Mouse (Mus musculus) midbrain, embryonic 11.5 days (tissue): Measurements from ENCODE around the gene Gm3317. TPM values are rescaled to one million over a fixed set of nuclear protein-coding genes. Genes with fewer than 3 reads are reported as not detected.
"Not testable (repeated sequence)": the region's sequence is repeated elsewhere in the genome, so short reads cannot be mapped to it uniquely, and the experiment has no call there.

Experiments used
- ATAC-seq: fragments of 200-750 bp; cut with Nextera tagmentation; 2 replicates; pipeline ENCODE4 v1.8.0; 2017; ENCODE audit warnings: moderate TSS enrichment, moderate library complexity; ENCODE audit not compliant: low FRiP score
- DNase-seq: peaks from one replicate; pipeline ENCODE4 v3.0.0; 2015; ENCODE audit warnings: low spot score; ENCODE audit errors: missing footprints
- H3K27ac ChIP-seq: fragments of 300-500 bp; sonication (generic); 2 replicates; pipeline ENCODE4 v1.5.1; 2014; ENCODE audit warnings: low read depth, low read length
- H3K27me3 ChIP-seq: fragments of 300-500 bp; sonication (generic); 2 replicates; pipeline ENCODE4 v1.6.1; 2014; ENCODE audit warnings: mild to moderate bottlenecking, low read length, moderate library complexity, mixed read lengths; ENCODE audit not compliant: control insufficient read depth, insufficient read depth
- H3K36me3 ChIP-seq: fragments of 300-500 bp; sonication (generic); 2 replicates; pipeline ENCODE4 v1.6.1; 2014; ENCODE audit warnings: mild to moderate bottlenecking, low read length, moderate library complexity, mixed read lengths; ENCODE audit not compliant: control insufficient read depth, insufficient read depth
- H3K4me1 ChIP-seq: fragments of 300-500 bp; sonication (generic); 2 replicates; pipeline ENCODE4 v1.6.1; 2014; ENCODE audit warnings: low read length; ENCODE audit not compliant: control insufficient read depth, insufficient read depth
- H3K4me2 ChIP-seq: fragments of 300-500 bp; sonication (generic); 2 replicates; pipeline ENCODE4 v1.6.1; 2014; ENCODE audit warnings: mild to moderate bottlenecking, moderate library complexity
- H3K4me3 ChIP-seq: fragments of 300-500 bp; sonication (generic); 2 replicates; pipeline ENCODE4 v1.5.1; 2014; ENCODE audit warnings: low read depth, low read length
- H3K9ac ChIP-seq: fragments of 300-500 bp; sonication (generic); 2 replicates; pipeline ENCODE4 v1.6.1; 2014; ENCODE audit warnings: low read length
- H3K9me3 ChIP-seq: fragments of 300-500 bp; sonication (generic); 2 replicates; pipeline ENCODE4 v1.6.1; 2016; ENCODE audit warnings: low read length; ENCODE audit not compliant: control insufficient read depth
- WGBS: fragments of 180-500 bp; shearing (Covaris S2); extraction: QIAGEN DNeasy Blood & Tissue Kit; methylation state at CpG from one replicate; pipeline ENCODE4 v1.1.7; 2014; 5-methylcytosine and 5-hydroxymethylcytosine counted together
- polyA plus RNA-seq: library from polyadenylated mRNA; unstranded; fragments of >200 nt; fragmentation: Nextera tagmentation; extraction: Ambion mirVana; gene quantifications from 2 replicates; pipeline ENCODE4 v1.2.1, GENCODE M21; 2014

Gene Gm3317
- polyA plus RNA-seq = not detected in 2 replicates

DNA sequence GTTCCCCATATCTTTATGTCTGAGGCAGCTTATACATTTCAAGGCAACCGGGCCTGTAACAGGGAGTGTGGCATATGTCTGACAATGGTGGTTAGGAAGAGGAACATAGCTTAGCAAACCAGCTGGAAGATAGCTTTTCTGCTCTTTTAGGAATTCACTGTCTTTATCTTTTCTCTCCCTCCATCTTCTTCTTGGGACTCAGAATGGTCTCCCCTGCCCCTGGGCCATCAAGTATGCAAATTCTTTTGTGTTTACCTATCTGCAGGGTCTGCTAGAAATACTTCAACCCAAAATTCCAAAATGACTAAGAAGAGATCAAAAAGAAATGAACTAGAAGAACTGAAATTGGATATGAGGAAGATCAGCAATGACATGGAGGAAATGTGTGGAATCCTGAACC lies at the start of gene Gm3317:
TSS of gene Gm3317 (plus strand) at position 301 of the 400 bp plus-strand sequence.
- H3K4me3 ChIP-seq, H3K9me3 ChIP-seq, H3K9ac ChIP-seq, H3K27ac ChIP-seq, H3K36me3 ChIP-seq, H3K27me3 ChIP-seq, H3K4me2 ChIP-seq, DNase-seq, ATAC-seq, H3K4me1 ChIP-seq: not testable (repeated sequence)
- WGBS = no CpG with 5 or more reads among the region's 1 CpGs

DNA sequence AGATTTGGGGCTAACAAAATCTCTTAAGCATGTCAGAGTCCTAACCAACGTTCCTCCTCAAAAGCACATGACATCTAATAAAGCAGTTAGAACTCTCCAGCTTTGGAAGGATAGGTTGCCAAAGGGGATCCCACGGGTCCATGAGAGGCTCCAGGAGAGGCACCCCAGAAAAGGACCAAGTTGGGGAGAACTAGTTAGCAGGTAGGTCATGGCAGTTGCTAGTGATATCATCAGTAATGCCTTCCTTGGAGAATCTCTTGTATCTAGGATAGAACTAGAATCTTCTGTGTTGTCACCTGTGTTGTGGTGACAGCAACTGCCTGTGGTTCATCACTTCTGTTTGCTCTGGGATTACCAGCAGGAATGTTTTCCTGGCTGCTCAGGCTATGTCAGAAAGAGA lies 33.1 kb upstream of the Gm3317 start, which contains the start of gene Gm8279:
TSS of gene Gm8279 (plus strand) at position 301 of the 400 bp plus-strand sequence.
- 100% methylated on average over 1 of the region's 2 CpGs for WGBS
- DNase-seq, H3K4me3 ChIP-seq, H3K27me3 ChIP-seq, H3K9me3 ChIP-seq, ATAC-seq, H3K4me1 ChIP-seq, H3K27ac ChIP-seq, H3K9ac ChIP-seq, H3K4me2 ChIP-seq, H3K36me3 ChIP-seq: not testable (repeated sequence)

DNA sequence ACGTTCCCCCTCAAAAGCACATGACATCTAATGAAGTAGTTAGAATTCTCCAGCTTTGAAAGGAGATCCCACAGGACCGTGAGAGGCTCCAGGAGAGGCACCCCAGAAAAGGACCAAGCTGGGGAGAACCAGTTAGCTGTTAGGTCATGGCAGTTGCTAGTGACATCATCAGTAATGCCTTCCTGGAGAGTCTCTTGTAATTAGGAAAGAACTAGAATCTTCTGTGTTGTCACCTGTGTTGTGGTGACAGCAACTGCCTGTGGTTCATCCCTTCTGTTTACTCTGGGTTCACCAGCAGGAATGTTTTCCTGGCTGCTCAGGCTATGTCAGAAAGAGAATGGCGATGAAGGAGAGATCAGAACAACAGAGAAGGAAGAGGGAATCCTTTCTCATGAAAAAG lies 21.2 kb downstream of the Gm3317 start, which contains the start of gene Gm8271:
TSS of gene Gm8271 (plus strand) at position 301 of the 400 bp plus-strand sequence.
- DNase-seq, H3K27ac ChIP-seq, ATAC-seq, H3K36me3 ChIP-seq, H3K27me3 ChIP-seq, H3K9ac ChIP-seq, H3K4me1 ChIP-seq, H3K9me3 ChIP-seq, H3K4me3 ChIP-seq, H3K4me2 ChIP-seq: not testable (repeated sequence)
- no CpG with 5 or more reads among the region's 3 CpGs for WGBS

Other genes with a start within 250 kb of the Gm3317 start
- gene Gm8297, start 180.6 kb upstream of the Gm3317 start, polyA plus RNA-seq = not detected in 2 replicates
- gene Gm3298, start 148.6 kb upstream of the Gm3317 start, polyA plus RNA-seq = not detected in 2 replicates
- not detected in 2 replicates for gene 4930555G01Rik, start 113.9 kb upstream of the Gm3317 start, polyA plus RNA-seq
- gene Gm8281, start 93.5 kb upstream of the Gm3317 start, polyA plus RNA-seq = 2.3 and 2.5 TPM in 2 replicates
- not detected in 2 replicates for gene Gm8279, start 33.0 kb upstream of the Gm3317 start, polyA plus RNA-seq
- gene Gm8271, start 21.3 kb downstream of the Gm3317 start, polyA plus RNA-seq = not detected in 2 replicates
- not detected in 2 replicates for gene Gm3526, start 96.0 kb downstream of the Gm3317 start, polyA plus RNA-seq
- gene Gm3542, start 170.4 kb downstream of the Gm3317 start, polyA plus RNA-seq = not detected in 2 replicates
- not detected in 2 replicates for gene Gm3500, start 224.5 kb downstream of the Gm3317 start, polyA plus RNA-seq